ENCODE assay signal across 19 mouse cellular contexts in genomic region chr15:98689682-98690081, GRCm38 (mm10). TPM values are rescaled to one million over a fixed set of nuclear protein-coding genes. Genes with fewer than 3 reads are reported as not detected.
"Had no signal": no experiment of that assay in that cellular context is flagged by ENCODE, and none has a peak within 500 bp of the region (broad histone marks: within the 10 kb centered on the region; RNA-seq: fewer than 3 reads in every experiment).

No protein-coding gene starts in this region.

- ATAC-seq: liver, postnatal 0 days; lung, postnatal 0 days; midbrain, embryonic 13.5 days; midbrain, embryonic 15.5 days had no signal

- H3K4me3 ChIP-seq: lung, embryonic 15.5 days; megakaryocyte, embryonic 14.5 days; midbrain, embryonic 13.5 days; midbrain, embryonic 15.5 days; neural tube, embryonic 12.5 days had no signal

- H3K36me3 ChIP-seq: lung, embryonic 15.5 days; midbrain, embryonic 13.5 days; midbrain, embryonic 15.5 days; neural tube, embryonic 12.5 days had no signal

- H3K27ac ChIP-seq: lung, embryonic 15.5 days; macrophage; midbrain, embryonic 13.5 days; midbrain, embryonic 15.5 days; neural tube, embryonic 12.5 days had no signal

- H3K4me2 ChIP-seq: lung, embryonic 15.5 days; midbrain, embryonic 13.5 days; midbrain, embryonic 15.5 days; neural tube, embryonic 12.5 days had no signal

- H3K9me3 ChIP-seq: lung, embryonic 15.5 days; midbrain, embryonic 13.5 days; midbrain, embryonic 15.5 days; neural tube, embryonic 12.5 days had no signal

- H3K27me3 ChIP-seq: lung, embryonic 15.5 days; midbrain, embryonic 13.5 days; midbrain, embryonic 15.5 days; neural tube, embryonic 12.5 days had no signal

- H3K9ac ChIP-seq: liver, postnatal 0 days; lung, embryonic 15.5 days; midbrain, embryonic 13.5 days; midbrain, embryonic 15.5 days; neural tube, embryonic 12.5 days had no signal

- DNase-seq: liver, postnatal 0 days; lung, adult 2 months; lung, postnatal 14 days; lung, postnatal 36 days; right cerebral cortex, postnatal 14 days; spleen, adult 18-20 months; thymus, adult 18-20 months; thymus, postnatal 14 days; thymus, postnatal 36 days had no signal

RNA-seq across cellular contexts. Expression of gene Ccdc65, which starts 18.3 kb away (rescaled TPM):
- total RNA-seq: megakaryocyte progenitor cell, adult 5-6 weeks; monocyte, adult 5-6 weeks; neutrophil, adult 5-6 weeks had no signal
- polyA plus RNA-seq: liver, postnatal 0 days had no signal

RNA-seq across cellular contexts. Expression of gene Fkbp11, which starts 38.3 kb away (rescaled TPM):
- total RNA-seq: monocyte, adult 5-6 weeks had no signal

RNA-seq across cellular contexts. Expression of gene Cacnb3, which starts 59.0 kb away (rescaled TPM):
- total RNA-seq: megakaryocyte progenitor cell, adult 5-6 weeks; neutrophil, adult 5-6 weeks had no signal
